Mouse (Mus musculus) gastrocnemius, adult 18-20 months (tissue): Measurements from ENCODE around the gene Cercam. TPM values are rescaled to one million over a fixed set of nuclear protein-coding genes. Genes with fewer than 3 reads are reported as not detected.
A peak's percentile ranks its signal among the peaks of the same experiment; 100 is the strongest.

Source experiments
- DNase-seq: peaks from one replicate; pipeline ENCODE4 v3.0.0; 2021; ENCODE audit warnings: low spot score
- long read RNA-seq, 2 experiments: library from polyadenylated mRNA; stranded (forward); transcript quantifications; one replicate each; pipeline ENCODE4 v2.0.0; 2021
- total RNA-seq, 2 experiments: library from RNA; stranded (reverse); gene quantifications; 2 replicates each; pipeline ENCODE4 v1.2.3; 2021

Gene Cercam
- 1 to 10 TPM; 1.6 to 1.7 TPM for total RNA-seq
- long read RNA-seq, experiment 1: 0 reads
- long read RNA-seq, experiment 2: 0 reads

GRCm38 (mm10) chr2:29868949-29869645 is at the start of gene Cercam:
Gene Cercam, plus strand, starts transcription at chr2:29869164.
- peak; percentile 87 for DNase-seq

GRCm38 (mm10) chr2:29819363-29819762 is 49.6 kb upstream of the Cercam start:
- no peak for DNase-seq

- DNase-seq: peak; percentile 33
Measured at GRCm38 (mm10) chr2:29820025-29820817, 48.7 kb upstream of the Cercam start, which contains the start of gene Urm1. Gene Urm1, plus strand, starts transcription at chr2:29820075.

GRCm38 (mm10) chr2:29826318-29826925 is 42.5 kb upstream of the Cercam start:
- DNase-seq: no peak

GRCm38 (mm10) chr2:29826926-29827708 is 41.8 kb upstream of the Cercam start:
- peak; percentile 96 for DNase-seq

GRCm38 (mm10) chr2:29827709-29828024 is 41.3 kb upstream of the Cercam start:
- DNase-seq: no peak

- DNase-seq: no peak
Measured at GRCm38 (mm10) chr2:29831106-29831505, 37.9 kb upstream of the Cercam start.

- no peak for DNase-seq
Measured at GRCm38 (mm10) chr2:29833796-29834195, 35.2 kb upstream of the Cercam start.

- no peak for DNase-seq
Measured at GRCm38 (mm10) chr2:29835391-29835899, 33.5 kb upstream of the Cercam start.

- no peak for DNase-seq
Measured at GRCm38 (mm10) chr2:29839460-29839859, 29.5 kb upstream of the Cercam start.

- DNase-seq: no peak
Measured at GRCm38 (mm10) chr2:29843231-29844105, 25.5 kb upstream of the Cercam start.

GRCm38 (mm10) chr2:29844115-29844514 is 24.8 kb upstream of the Cercam start:
- DNase-seq: no peak

- no peak for DNase-seq
Measured at GRCm38 (mm10) chr2:29844661-29845060, 24.3 kb upstream of the Cercam start.

GRCm38 (mm10) chr2:29845636-29846035 is 23.3 kb upstream of the Cercam start:
- no peak for DNase-seq

- no peak for DNase-seq
Measured at GRCm38 (mm10) chr2:29846061-29846853, 22.7 kb upstream of the Cercam start.

GRCm38 (mm10) chr2:29846911-29847310 is 22.1 kb upstream of the Cercam start:
- DNase-seq: no peak

- DNase-seq: no peak
Measured at GRCm38 (mm10) chr2:29849041-29849440, 19.9 kb upstream of the Cercam start.

- no peak for DNase-seq
Measured at GRCm38 (mm10) chr2:29849841-29850480, 19.0 kb upstream of the Cercam start.

GRCm38 (mm10) chr2:29852957-29853485 is 15.9 kb upstream of the Cercam start:
- no peak for DNase-seq
